Mouse (Mus musculus) liver, embryonic 15.5 days (tissue): Measurements from ENCODE around the gene Nol9. TPM values are rescaled to one million over a fixed set of nuclear protein-coding genes. Genes with fewer than 3 reads are reported as not detected.

Experiments used
- ATAC-seq: fragments of 200-750 bp; cut with Nextera tagmentation; 2 replicates; pipeline ENCODE4 v1.8.0; 2017; ENCODE audit warnings: moderate number of reproducible peaks, mild to moderate bottlenecking, moderate library complexity; ENCODE audit not compliant: insufficient read depth
- H3K27ac ChIP-seq: fragments of 300-500 bp; sonication (generic); replicated peaks from 2 replicates; pipeline ENCODE4 v1.5.1; 2015; ENCODE audit warnings: mild to moderate bottlenecking, inconsistent platforms
- H3K27me3 ChIP-seq: fragments of 300-500 bp; sonication (generic); 2 replicates; pipeline ENCODE4 v1.6.1; 2015; ENCODE audit warnings: mild to moderate bottlenecking, inconsistent platforms
- H3K36me3 ChIP-seq: fragments of 300-500 bp; sonication (generic); replicated peaks from 2 replicates; pipeline ENCODE4 v1.6.1; 2015; ENCODE audit warnings: moderate library complexity, mild to moderate bottlenecking, inconsistent platforms
- H3K4me1 ChIP-seq: fragments of 300-500 bp; sonication (generic); replicated peaks from 2 replicates; pipeline ENCODE4 v1.6.1; 2015; ENCODE audit warnings: inconsistent platforms
- H3K4me2 ChIP-seq: fragments of 300-500 bp; sonication (generic); 2 replicates; pipeline ENCODE4 v1.6.1; 2015; ENCODE audit warnings: moderate library complexity, mild to moderate bottlenecking, inconsistent platforms
- H3K4me3 ChIP-seq: fragments of 300-500 bp; sonication (generic); replicated peaks from 2 replicates; pipeline ENCODE4 v1.5.1; 2015; ENCODE audit warnings: mild to moderate bottlenecking, inconsistent platforms
- H3K9ac ChIP-seq: fragments of 300-500 bp; sonication (generic); 2 replicates; pipeline ENCODE4 v1.6.1; 2015; ENCODE audit warnings: moderate library complexity, mild to moderate bottlenecking, inconsistent platforms
- H3K9me3 ChIP-seq: fragments of 300-500 bp; sonication (generic); replicated peaks from 2 replicates; pipeline ENCODE4 v1.6.1; 2016; ENCODE audit warnings: inconsistent platforms
- WGBS: fragments of 180-500 bp; shearing (Covaris S2); methylation state at CpG from one replicate; pipeline ENCODE4 v1.1.7; 2015; ENCODE audit warnings: mixed read lengths; ENCODE audit not compliant: insufficient replicate concordance; 5-methylcytosine and 5-hydroxymethylcytosine counted together
- polyA plus RNA-seq: library from polyadenylated mRNA; unstranded; fragments of >200 nt; fragmentation: Nextera tagmentation; extraction: Ambion mirVana; gene quantifications from 2 replicates; pipeline ENCODE4 v1.2.1, GENCODE M21; 2015

Nol9 gene
- polyA plus RNA-seq, 1 experiment from 2014 or later, result 13.7 TPM

- no peaks in the 10 kb centered on the region for H3K36me3 ChIP-seq
- no peaks in the 10 kb centered on the region for H3K9me3 ChIP-seq
- ATAC-seq, result no peak
- no peak overlapping the region for H3K9ac ChIP-seq
- H3K27me3 ChIP-seq, result peaks cover 2% of the 10 kb centered on the region
- no peak overlapping the region for H3K4me2 ChIP-seq
- H3K4me3 ChIP-seq, result no peak overlapping the region
- 56% methylated on average over 4 of the region's 4 CpGs for WGBS
- peaks cover 18% of the 10 kb centered on the region for H3K4me1 ChIP-seq
- no peak overlapping the region for H3K27ac ChIP-seq
Measured at GRCm38 (mm10) chr4:152001335-152001734, 37.8 kb upstream of the Nol9 start.

GRCm38 (mm10) chr4:152002063-152002462 lies 37.1 kb upstream of the Nol9 start:
- no peaks in the 10 kb centered on the region for H3K9me3 ChIP-seq
- ATAC-seq, result no peak

GRCm38 (mm10) chr4:152006137-152006536 lies 33.0 kb upstream of the Nol9 start:
- no peak for ATAC-seq
- Histone ChIP-seq H3K4me3 (no peak overlapping the region), H3K9me3 (no peaks in the 10 kb centered on the region), H3K4me2 (no peak overlapping the region), H3K36me3 (no peaks in the 10 kb centered on the region), H3K27ac (no peak overlapping the region), H3K9ac (no peak overlapping the region), H3K4me1 (peaks cover 44% of the 10 kb centered on the region), H3K27me3 (peaks cover 27% of the 10 kb centered on the region)
- WGBS, result 53% methylated on average over 6 of the region's 6 CpGs

More at GRCm38 (mm10) chr4:152002063-152002462, 37.1 kb upstream of the Nol9 start:
- Histone ChIP-seq H3K4me3 (no peak overlapping the region), H3K27ac (no peak overlapping the region), H3K4me1 (peaks cover 20% of the 10 kb centered on the region), H3K9ac (no peak overlapping the region), H3K27me3 (peaks cover 9% of the 10 kb centered on the region), H3K4me2 (no peak overlapping the region), H3K36me3 (no peaks in the 10 kb centered on the region)
- 64% methylated on average over 3 of the region's 3 CpGs for WGBS

- Histone ChIP-seq H3K4me2 (no peak overlapping the region), H3K4me3 (no peak overlapping the region), H3K9ac (no peak overlapping the region), H3K4me1 (peaks cover 50% of the 10 kb centered on the region), H3K27ac (no peak overlapping the region), H3K27me3 (peaks cover 27% of the 10 kb centered on the region), H3K36me3 (no peaks in the 10 kb centered on the region), H3K9me3 (no peaks in the 10 kb centered on the region)
- ATAC-seq, result no peak
- WGBS, result 53% methylated on average over 3 of the region's 3 CpGs
Measured at GRCm38 (mm10) chr4:152006812-152007211, 32.3 kb upstream of the Nol9 start.

- Histone ChIP-seq H3K9me3 (no peaks in the 10 kb centered on the region), H3K4me1 (peaks cover 57% of the 10 kb centered on the region), H3K4me2 (peak overlapping the region; percentile 100), H3K27me3 (peaks cover 27% of the 10 kb centered on the region), H3K4me3 (peak overlapping the region; percentile 81), H3K27ac (no peak overlapping the region), H3K9ac (no peak overlapping the region), H3K36me3 (peaks cover 8% of the 10 kb centered on the region)
- 29% methylated on average over 8 of the region's 8 CpGs for WGBS
- ATAC-seq, result no peak
Measured at GRCm38 (mm10) chr4:152007481-152008147, 31.5 kb upstream of the Nol9 start.

- peak overlapping the region; percentile 100 for H3K4me2 ChIP-seq
- no peaks in the 10 kb centered on the region for H3K9me3 ChIP-seq
- peak overlapping the region; percentile 73 for H3K9ac ChIP-seq
- H3K4me3 ChIP-seq, result peak overlapping the region; percentile 81
- WGBS, result 2% methylated on average over 14 of the region's 14 CpGs
- H3K36me3 ChIP-seq, result peaks cover 8% of the 10 kb centered on the region
- no peak for ATAC-seq
- peaks cover 27% of the 10 kb centered on the region for H3K27me3 ChIP-seq
- H3K4me1 ChIP-seq, result peaks cover 62% of the 10 kb centered on the region
- H3K27ac ChIP-seq, result peak overlapping the region; percentile 59
Measured at GRCm38 (mm10) chr4:152008148-152008500, 31.0 kb upstream of the Nol9 start.

- WGBS, result under 1% methylated on average over 45 of the region's 45 CpGs
- ATAC-seq, result peak; percentile 82
- Histone ChIP-seq H3K9ac (peak within 1 kb of the TSS; percentile 73), H3K27ac (peak within 1 kb of the TSS; percentile 86), H3K4me1 (peaks cover 67% of the 10 kb centered on the region), H3K4me2 (peak within 1 kb of the TSS; percentile 100), H3K27me3 (peaks cover 27% of the 10 kb centered on the region), H3K9me3 (no peaks in the 10 kb centered on the region), H3K36me3 (peaks cover 11% of the 10 kb centered on the region), H3K4me3 (peak within 1 kb of the TSS; percentile 81)
Measured at GRCm38 (mm10) chr4:152008622-152009075, 30.5 kb upstream of the Nol9 start, which contains the start of gene Klhl21. Gene Klhl21 (plus strand): TSS chr4:152008803.

- peaks cover 27% of the 10 kb centered on the region for H3K27me3 ChIP-seq
- peak overlapping the region; percentile 81 for H3K4me3 ChIP-seq
- H3K4me2 ChIP-seq, result peak overlapping the region; percentile 100
- H3K9ac ChIP-seq, result peak overlapping the region; percentile 73
- H3K27ac ChIP-seq, result peak overlapping the region; percentile 86
- H3K36me3 ChIP-seq, result peaks cover 17% of the 10 kb centered on the region
- WGBS, result under 1% methylated on average over 115 of the region's 115 CpGs
- peak; percentile 47 for ATAC-seq
- H3K9me3 ChIP-seq, result no peaks in the 10 kb centered on the region
- peaks cover 70% of the 10 kb centered on the region for H3K4me1 ChIP-seq
Measured at GRCm38 (mm10) chr4:152009076-152010051, 29.8 kb upstream of the Nol9 start.

- Histone ChIP-seq H3K27ac (peak overlapping the region; percentile 86), H3K4me3 (peak overlapping the region; percentile 81), H3K27me3 (peaks cover 27% of the 10 kb centered on the region), H3K36me3 (peaks cover 26% of the 10 kb centered on the region), H3K4me1 (peaks cover 70% of the 10 kb centered on the region), H3K9me3 (no peaks in the 10 kb centered on the region), H3K4me2 (peak overlapping the region; percentile 100), H3K9ac (peak overlapping the region; percentile 73)
- peak; percentile 65 for ATAC-seq
- 2% methylated on average over 10 of the region's 10 CpGs for WGBS
Measured at GRCm38 (mm10) chr4:152010091-152010706, 28.9 kb upstream of the Nol9 start.

- Histone ChIP-seq H3K9ac (peak overlapping the region; percentile 73), H3K27ac (peak overlapping the region; percentile 86), H3K4me3 (peak overlapping the region; percentile 81), H3K27me3 (peaks cover 27% of the 10 kb centered on the region), H3K4me1 (peaks cover 70% of the 10 kb centered on the region), H3K9me3 (no peaks in the 10 kb centered on the region), H3K4me2 (peak overlapping the region; percentile 100), H3K36me3 (peaks cover 31% of the 10 kb centered on the region)
- ATAC-seq, result peak; percentile 41
- WGBS, result 6% methylated on average over 13 of the region's 13 CpGs
Measured at GRCm38 (mm10) chr4:152010707-152011134, 28.4 kb upstream of the Nol9 start.
